Mouse (Mus musculus) bone marrow, adult 2 months (tissue): ENCODE measurements at regions not wholly inside any gene's neighbourhood (a gene's known extent, or its start where the extent isn't known, plus 50 kb on each side); places are given as distances from the start of the nearest gene placed in this dataset.

Experiments used
- H3K27ac ChIP-seq: fragments of 200-500 bp; 2 replicates; pipeline ENCODE4 v1.5.1; 2012; ENCODE audit warnings: low read depth, mild to moderate bottlenecking, control low read depth, inconsistent platforms, low read length; ENCODE audit not compliant: control insufficient read depth, poor library complexity, insufficient read depth
- H3K4me1 ChIP-seq: fragments of 200-500 bp; 2 replicates; pipeline ENCODE4 v1.6.1; 2011; ENCODE audit warnings: low read length; ENCODE audit not compliant: control insufficient read depth, insufficient read depth
- H3K4me3 ChIP-seq: fragments of 200-500 bp; replicated peaks from 2 replicates; pipeline ENCODE3; 2011; ENCODE audit warnings: mild to moderate bottlenecking, low read depth, low read length, control low read depth; ENCODE audit not compliant: control insufficient read depth
- CTCF ChIP-seq: fragments of 200-500 bp; IDR thresholded peaks from 2 replicates; pipeline ENCODE4 v1.5.1; 2011; ENCODE audit warnings: low read length, control low read depth; ENCODE audit not compliant: control insufficient read depth, insufficient read depth
- POLR2A ChIP-seq: fragments of 200-500 bp; IDR thresholded peaks from 2 replicates; pipeline ENCODE4 v1.6.1; 2011; ENCODE audit warnings: low read depth, mild to moderate bottlenecking, control low read depth, low read length, borderline replicate concordance; ENCODE audit not compliant: control insufficient read depth
- WGBS: fragments of 180-500 bp; shearing (Covaris S2); methylation state at CpG from one replicate; pipeline ENCODE4 v1.1.7; 2018; 5-methylcytosine and 5-hydroxymethylcytosine counted together

DNA sequence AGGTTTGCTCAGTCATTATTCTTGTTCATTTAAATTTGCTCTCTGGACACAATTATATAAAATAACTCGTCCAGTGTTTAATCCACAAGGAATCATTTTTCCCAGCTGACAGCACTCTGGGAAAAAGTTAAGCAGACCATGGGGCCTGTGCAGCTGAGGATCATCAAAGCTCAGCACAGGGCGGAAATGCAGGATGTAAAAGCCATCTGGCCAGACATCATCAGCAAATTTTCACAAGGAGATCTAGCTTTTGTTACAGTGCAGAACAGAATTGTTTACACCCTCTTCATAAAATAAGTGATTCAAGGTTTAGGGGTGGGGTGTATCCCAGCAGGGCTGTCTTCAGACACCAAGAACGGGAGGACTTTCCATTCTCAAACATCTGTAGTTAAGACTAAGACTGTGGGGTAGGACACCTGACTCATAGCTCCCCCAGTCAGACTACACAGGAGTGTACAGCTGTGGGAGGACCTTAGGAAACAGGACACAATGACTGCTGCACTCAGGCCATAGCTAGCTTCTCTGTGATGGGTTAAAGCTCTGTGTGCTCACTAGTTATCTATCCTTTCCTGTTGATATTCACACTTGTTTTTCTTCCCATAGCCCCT, 87.3 kb upstream of the Pde3a start:
- Histone ChIP-seq H3K27ac (no peak overlapping the region), H3K4me1 (no peaks in the 10 kb centered on the region; the same call in 1 of the 2 replicates), H3K4me3 (no peak overlapping the region)
- WGBS: 71% methylated on average over 3 of the region's 3 CpGs
- no peak for TF ChIP-seq CTCF
- TF ChIP-seq POLR2A: no peak

DNA sequence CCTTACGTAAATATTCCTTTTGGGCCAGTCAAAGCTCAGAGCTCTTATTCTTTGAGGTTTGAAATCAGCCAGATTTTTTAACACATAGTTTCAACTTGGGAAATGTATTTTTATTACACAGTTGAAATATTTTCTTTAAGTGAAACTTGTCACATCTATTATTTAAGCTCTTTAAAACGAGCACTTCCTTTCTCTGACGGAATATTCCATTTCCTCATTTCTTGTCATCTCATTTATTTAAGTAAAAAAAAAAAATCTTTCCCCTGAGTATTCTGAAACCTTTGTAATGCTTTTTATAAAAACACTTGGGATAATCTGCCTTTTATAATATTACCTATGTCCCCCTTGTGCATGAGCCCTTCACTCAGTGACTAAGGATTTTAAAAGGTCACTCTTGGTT, 81.8 kb upstream of the Pde3a start:
- H3K27ac ChIP-seq: no peak overlapping the region
- no peak for TF ChIP-seq POLR2A
- TF ChIP-seq CTCF: no peak
- no peak overlapping the region for H3K4me3 ChIP-seq
- 35% methylated on average over 3 of the region's 3 CpGs for WGBS
- no peaks in the 10 kb centered on the region; the same call in 1 of the 2 replicates for H3K4me1 ChIP-seq

DNA sequence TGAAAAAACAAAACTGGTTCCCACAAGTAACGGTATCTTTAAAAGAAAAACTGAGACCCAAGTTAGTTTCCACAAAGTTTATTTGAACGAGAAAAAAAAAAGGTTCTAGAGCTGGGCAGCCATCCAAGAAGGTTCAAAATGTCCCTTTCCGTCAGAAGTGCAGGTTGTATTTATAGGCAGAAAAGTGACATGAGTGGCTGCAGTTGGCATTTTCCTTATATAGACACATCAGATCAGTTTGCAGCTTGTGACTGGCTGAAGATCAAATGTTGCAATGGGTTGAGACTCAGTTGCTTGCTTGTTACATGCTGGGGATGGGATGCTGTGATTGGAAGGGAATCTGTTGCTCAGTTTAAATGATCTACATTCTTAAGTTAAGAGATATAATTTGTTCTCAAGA, 80.7 kb upstream of the Pde3a start:
- TF ChIP-seq CTCF (no peak), POLR2A (no peak)
- WGBS: 23% methylated on average over 3 of the region's 3 CpGs
- no peaks in the 10 kb centered on the region; the same call in 1 of the 2 replicates for H3K4me1 ChIP-seq
- no peak overlapping the region for H3K4me3 ChIP-seq
- no peak overlapping the region for H3K27ac ChIP-seq

DNA sequence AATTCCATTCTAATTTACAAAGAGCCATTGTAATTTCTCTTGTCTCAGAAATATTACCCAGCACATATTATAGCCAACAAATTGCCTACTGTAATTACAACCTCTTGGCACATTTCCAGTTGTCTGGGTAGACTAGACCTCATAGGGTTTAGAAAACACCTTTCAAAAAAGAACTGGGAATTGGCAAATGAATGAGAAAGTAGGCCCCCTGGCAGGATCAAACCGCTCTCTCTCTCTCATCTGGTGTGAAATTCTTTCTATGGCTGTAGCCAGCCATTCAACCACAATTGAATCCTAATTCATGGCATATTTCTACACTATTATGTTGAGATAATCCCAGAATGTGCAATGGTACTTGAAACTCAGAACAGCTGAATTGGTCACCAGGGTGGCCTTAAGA, 65.3 kb upstream of the Pde3a start:
- WGBS: 67% methylated on average over 1 of the region's 1 CpGs
- Histone ChIP-seq H3K4me3 (no peak overlapping the region), H3K4me1 (no peaks in the 10 kb centered on the region), H3K27ac (no peak overlapping the region)
- TF ChIP-seq CTCF (no peak), POLR2A (no peak)

GRCm38 (mm10) chr6:141188036-141188435, 61.0 kb upstream of the Pde3a start:
- 64% methylated on average over 3 of the region's 3 CpGs for whole genome bisulfite sequencing
- Histone ChIP-seq H3K4me1 (no peaks in the 10 kb centered on the region), H3K27ac (no peak overlapping the region), H3K4me3 (no peak overlapping the region)
- TF ChIP-seq CTCF: no peak

- 72% methylated on average over 5 of the region's 5 CpGs for WGBS
- Histone ChIP-seq H3K4me1 (no peaks in the 10 kb centered on the region), H3K27ac (no peak overlapping the region), H3K4me3 (no peak overlapping the region)
- TF ChIP-seq POLR2A: no peak
- TF ChIP-seq CTCF: no peak
Observed at GRCm38 (mm10) chr6:141189093-141189492, 60.0 kb upstream of the Pde3a start.

GRCm38 (mm10) chr6:141189701-141190100, 59.4 kb upstream of the Pde3a start:
- H3K4me3 ChIP-seq: no peak overlapping the region
- no peak overlapping the region for H3K27ac ChIP-seq
- TF ChIP-seq POLR2A (no peak), CTCF (no peak)
- 79% methylated on average over 3 of the region's 3 CpGs for WGBS
- H3K4me1 ChIP-seq: no peaks in the 10 kb centered on the region

GRCm38 (mm10) chr6:141190383-141190782, 58.7 kb upstream of the Pde3a start:
- Histone ChIP-seq H3K4me1 (no peaks in the 10 kb centered on the region), H3K4me3 (no peak overlapping the region), H3K27ac (no peak overlapping the region)
- no peak for TF ChIP-seq POLR2A
- TF ChIP-seq CTCF: no peak
- 80% methylated on average over 5 of the region's 5 CpGs for WGBS

DNA sequence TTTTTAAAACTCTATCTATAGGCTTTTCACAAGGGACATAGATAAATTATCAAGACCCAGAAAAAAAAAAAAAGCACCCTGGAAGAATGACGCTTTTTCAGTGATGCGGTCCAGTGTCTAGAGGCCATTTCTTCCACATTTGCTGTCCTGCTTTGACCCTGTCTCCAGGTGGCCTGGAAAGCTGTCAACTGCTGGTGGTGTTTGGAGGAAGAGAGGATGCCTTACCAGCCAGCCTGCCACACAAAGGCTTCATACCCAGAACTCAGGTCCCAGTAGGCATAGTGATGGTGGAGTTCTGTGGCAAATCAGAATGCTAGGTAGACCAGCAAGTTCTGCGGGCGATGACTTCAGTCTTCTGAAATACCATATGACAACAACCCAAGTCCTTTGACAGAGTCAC, 51.6 kb upstream of the Pde3a start:
- TF ChIP-seq POLR2A: no peak
- TF ChIP-seq CTCF: no peak
- Histone ChIP-seq H3K27ac (no peak overlapping the region), H3K4me1 (no peaks in the 10 kb centered on the region), H3K4me3 (no peak overlapping the region)
- 85% methylated on average over 4 of the region's 4 CpGs for WGBS
